Mouse (Mus musculus) embryo, embryonic 11 days (tissue): ENCODE results near the gene Sgsm1.

ENCODE experiments used
- DNase-seq: peaks from one replicate; pipeline ENCODE4 v3.0.0-alpha.2; 2015

The Sgsm1 gene

DNA sequence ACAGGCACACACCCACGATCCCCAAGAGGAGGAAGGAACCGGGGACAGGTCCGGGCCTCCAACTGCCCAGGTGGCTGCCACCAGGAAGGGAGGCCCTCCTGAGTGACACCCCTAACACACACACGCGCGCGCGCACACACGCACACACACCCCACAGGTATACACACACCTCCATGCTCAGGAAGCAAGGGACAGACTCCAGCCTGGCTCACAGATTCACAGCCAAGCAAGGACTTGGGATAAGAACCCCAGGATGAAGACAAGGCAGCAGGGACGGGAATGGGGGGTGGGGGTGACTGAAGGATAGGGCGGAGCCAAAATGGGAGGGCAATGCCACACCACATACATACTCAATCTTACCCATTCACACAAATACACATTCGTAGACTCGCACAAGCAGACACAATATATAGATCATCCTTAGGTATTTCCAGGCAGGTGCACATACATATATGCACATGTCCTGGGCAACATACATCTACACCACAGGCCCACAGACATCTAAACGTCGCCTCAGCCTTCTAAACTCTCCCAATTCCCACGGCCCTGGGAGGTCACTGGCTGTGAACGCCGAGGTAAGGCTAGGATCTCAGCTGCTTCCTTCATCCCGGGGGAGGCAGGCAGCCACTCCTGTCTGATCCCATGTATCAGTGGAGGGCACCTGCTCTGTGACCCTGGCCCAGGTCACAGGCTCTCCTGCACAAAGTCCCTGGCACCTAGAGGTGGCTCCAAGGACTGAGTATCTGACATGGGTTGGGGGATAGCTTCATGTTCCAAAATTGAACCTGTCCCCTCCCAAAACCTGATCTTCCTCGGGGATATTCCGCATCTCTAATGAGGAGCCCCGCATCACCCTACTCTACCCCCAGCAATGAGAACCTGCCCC, 852 bp downstream of the Sgsm1 start:
- no peak for DNase-seq

DNA sequence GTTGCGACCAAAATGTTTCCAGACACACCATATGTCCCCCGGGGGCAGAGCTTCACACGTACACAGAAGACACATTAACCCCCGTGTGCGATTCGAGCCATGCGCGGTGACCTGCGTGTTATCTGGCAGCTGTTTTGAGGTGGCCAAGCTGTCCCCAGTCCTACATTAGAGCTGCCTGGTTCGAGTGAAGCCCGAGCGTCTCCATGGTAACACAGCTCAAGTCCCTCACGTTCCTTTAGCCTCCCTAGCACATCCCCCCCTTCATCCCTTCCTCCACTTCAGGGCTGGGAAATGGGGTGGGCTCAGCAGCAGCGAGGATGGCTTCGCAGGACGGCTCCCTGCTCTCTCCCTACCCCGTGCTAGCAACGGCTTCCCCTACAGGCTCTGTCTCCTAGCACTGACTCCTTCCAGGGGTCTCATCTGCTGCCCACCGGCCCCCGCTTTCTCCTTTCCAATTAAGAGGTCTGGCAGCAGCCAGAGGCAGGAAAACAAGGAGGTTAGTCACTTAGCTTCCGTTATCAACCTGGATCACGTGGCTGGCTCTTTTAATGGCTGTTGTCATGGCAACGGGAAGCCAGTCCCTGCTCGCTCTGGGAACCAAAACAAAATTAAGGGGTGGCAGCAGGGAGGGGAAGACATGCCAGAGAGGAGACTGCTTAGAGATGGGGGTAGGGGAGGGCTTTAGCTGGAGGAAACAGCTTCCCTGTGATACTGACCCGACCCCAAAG, 3.7 kb downstream of the Sgsm1 start:
- DNase-seq = peak; percentile 91

DNA sequence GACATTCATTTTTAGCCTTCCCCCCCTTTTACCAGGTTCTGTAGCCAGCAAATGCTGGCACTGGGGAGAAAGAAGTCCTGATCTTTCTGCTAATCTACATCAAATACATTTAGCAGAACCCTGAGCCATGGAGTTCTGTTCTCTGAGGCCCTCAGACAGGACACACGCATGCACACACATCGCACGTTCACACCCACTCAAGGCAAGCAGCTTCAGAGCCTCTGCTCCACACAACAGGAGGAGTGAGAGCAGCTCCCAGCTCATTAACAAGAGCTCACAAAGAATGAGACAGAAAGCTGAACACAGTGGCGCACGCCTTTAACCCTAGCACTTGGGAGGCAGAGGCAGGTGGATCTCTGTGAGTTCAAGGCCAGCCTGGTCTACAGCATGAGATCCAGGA, 6.1 kb downstream of the Sgsm1 start:
- no peak for DNase-seq

- DNase-seq = peak; percentile 54
Measured at GRCm38 (mm10) chr5:113301841-113302240, 8.7 kb downstream of the Sgsm1 start.

- DNase-seq = no peak
Measured at GRCm38 (mm10) chr5:113300148-113300889, 10.3 kb downstream of the Sgsm1 start.

GRCm38 (mm10) chr5:113299433-113299832, 11.2 kb downstream of the Sgsm1 start:
- DNase-seq = no peak

- DNase-seq = no peak
Measured at GRCm38 (mm10) chr5:113298826-113299225, 11.8 kb downstream of the Sgsm1 start.

GRCm38 (mm10) chr5:113298040-113298439, 12.5 kb downstream of the Sgsm1 start:
- DNase-seq = no peak

DNA sequence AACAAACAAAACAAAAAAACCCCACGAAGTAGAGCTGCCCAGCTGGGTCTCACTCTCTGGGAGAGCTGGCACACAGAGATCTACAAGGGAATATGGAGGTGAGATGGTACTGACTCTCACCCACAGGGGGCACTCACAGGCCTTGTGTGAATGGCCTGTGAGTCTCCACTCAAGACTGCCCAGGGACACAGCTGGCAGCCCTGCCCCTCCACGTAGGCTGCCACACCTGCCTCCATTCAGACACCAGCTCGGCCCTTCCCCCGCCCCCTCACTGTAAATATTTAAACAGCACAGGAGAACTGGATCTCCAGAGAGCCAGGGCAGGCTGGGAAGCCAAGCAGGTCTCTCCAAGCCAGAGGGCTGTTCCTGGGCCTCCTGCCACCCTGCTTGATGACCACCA, 14.8 kb downstream of the Sgsm1 start:
- DNase-seq = no peak

GRCm38 (mm10) chr5:113294575-113294974, 16.0 kb downstream of the Sgsm1 start:
- no peak for DNase-seq

- no peak for DNase-seq
Measured at GRCm38 (mm10) chr5:113293446-113293845, 17.1 kb downstream of the Sgsm1 start.

DNA sequence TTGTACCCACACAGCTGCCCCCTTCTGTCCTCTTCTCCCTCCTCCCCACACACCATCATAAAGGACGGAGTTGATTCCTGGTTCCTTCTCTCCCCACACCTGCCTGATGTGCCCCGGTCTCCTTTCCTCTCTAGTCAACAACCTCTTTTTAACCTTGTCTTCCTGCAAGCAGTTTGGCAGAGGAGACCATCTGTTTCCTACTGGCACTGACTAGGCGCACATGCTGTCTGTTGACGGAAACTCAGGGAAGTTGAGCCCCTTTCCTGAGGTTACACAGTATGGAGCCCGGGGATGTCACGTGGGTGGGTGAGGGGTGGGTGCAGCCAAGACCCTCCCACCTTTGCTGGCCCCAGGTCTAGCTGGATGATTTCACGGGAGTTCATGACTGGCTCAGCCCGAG, 17.8 kb downstream of the Sgsm1 start:
- DNase-seq = no peak

DNA sequence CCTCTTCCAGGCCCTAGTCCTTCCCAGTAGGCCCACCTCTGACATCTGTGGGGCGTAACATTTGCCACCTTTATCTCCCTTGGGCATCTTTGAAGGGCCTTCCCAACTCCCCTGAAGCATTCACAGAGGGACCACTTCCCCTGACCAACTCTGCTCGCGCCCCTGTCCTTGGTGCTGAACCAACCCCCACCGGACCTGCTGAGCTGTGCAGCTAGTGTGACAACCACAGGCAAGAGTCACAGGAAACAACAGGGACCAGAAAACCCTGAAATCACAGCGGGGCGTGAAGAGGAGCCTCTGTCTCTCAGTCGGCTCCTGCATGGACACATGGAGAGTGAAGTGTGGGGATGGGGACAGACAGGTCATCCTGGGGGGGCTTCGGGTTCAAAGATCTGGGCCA, 18.4 kb downstream of the Sgsm1 start:
- DNase-seq = peak; percentile 71

GRCm38 (mm10) chr5:113291125-113291524, 19.5 kb downstream of the Sgsm1 start:
- no peak for DNase-seq

DNA sequence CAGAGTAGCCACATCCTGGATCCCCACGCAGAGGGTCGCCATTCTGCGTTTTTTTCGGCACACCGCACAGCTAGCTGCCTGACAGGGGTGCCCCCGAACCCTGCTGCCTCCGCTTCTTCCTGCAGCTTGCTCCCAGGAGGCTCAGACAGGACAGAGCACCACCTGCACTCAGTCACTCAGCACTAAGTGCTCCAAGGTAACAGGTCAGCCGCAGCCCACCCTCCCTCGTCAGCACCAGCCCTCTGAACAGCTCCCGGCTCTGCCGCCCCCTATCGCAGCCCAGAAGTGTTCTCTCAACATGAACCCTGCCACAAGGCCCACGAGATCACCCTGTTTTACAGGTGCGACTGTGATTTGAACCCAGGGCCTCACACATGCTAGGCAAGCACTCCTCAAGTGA, 20.4 kb downstream of the Sgsm1 start:
- no peak for DNase-seq

GRCm38 (mm10) chr5:113288490-113288889, 22.1 kb downstream of the Sgsm1 start:
- no peak for DNase-seq

DNA sequence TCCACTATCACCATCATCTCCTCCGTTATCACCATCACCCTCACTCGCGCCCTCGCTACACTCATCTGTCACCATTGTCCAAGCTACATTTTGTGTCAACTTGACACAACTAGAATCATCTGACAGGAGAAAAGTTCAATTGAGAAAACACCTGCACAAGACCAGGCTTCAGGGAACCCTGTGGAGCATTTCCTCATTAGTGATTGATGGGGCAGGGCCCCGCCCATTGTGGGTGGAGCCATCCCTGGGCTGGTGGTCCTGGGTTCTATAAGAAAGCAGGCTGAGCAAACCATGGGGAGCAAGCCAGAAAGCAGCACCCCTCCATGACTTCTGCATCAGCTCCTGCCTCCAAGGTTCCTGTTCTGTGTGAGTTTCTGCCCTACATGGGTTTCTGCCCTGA, 22.8 kb downstream of the Sgsm1 start:
- no peak for DNase-seq

GRCm38 (mm10) chr5:113286591-113287520, 23.7 kb downstream of the Sgsm1 start:
- DNase-seq = peak; percentile 50

DNA sequence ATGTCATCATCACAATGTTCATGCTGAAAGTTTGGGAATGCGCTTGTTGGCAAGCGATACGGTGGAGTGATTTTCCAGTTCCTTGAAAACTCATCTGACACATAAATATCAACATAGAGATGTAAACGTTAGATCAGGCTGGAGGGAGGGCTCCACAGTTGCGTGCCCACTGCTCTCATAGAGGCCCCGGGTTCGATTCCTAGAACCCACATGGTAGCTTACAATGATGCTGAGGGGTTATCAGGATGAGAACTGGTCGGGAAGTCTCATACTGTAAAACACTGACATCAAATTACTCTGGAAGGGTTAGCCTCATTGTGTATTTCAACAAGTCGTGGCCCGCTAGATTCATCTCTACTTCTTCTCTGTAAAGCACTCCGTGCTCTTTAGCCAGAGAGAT, 24.5 kb downstream of the Sgsm1 start:
- no peak for DNase-seq

DNA sequence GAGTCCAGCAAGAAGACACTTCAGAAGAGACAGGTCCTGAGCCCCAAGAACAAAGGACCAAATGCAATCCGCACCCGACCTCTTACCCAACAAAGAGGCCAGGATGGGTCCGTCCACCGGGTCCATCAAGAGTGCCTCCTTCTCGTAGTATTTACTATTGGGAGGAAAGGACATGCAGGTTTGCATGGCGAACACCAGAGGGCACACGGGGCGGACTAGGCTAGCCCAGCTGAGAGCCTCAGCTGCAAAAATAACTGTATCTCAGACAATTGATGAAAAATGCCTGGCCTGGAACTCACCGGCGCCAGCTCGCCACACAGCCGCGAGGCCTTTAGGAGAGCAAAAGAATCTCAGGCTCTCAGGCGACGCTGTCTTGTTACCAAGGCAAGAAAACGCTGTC, 25.0 kb downstream of the Sgsm1 start:
- DNase-seq = no peak

DNA sequence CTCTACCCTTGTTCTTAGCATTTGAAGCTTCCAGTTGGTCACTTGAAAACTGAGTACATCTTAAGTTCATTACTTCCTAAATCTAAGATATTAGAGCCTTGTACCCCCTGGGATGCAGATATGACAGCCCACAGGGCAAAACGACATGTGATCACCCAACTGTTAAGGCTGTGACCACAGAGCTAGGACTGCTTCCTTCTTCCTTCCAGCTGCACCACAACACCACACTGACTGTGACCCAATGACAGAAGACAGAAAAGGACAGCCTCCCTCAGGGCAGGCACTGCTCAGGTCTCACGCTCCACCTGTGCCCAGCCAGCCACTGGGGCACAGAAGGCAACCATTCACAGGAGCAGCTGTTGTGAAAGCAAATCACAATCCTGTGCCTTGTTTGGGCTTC, 26.9 kb downstream of the Sgsm1 start:
- DNase-seq = no peak

DNA sequence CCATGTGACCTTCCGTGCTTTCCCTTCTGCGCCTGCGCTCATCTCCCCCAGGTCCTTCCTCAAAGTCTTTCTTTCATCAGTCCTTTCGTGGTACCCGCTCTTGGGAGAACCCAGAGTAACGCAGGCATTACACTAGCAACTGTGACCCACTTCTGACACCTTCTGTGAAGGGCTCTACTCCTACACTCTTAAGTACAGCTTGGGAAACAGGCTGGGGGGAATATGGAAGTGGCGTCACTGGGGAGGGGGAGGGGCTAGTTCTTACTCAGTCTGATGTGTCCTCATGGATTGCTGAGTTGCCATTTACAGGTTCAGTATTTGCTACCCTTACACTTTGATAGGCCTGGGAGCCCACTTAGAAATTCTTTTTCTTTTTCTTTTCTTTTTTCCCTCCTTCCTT, 29.0 kb downstream of the Sgsm1 start:
- DNase-seq = no peak
